Mouse (Mus musculus): ENCODE measurements around the gene Drap1. TPM values are rescaled to one million over a fixed set of nuclear protein-coding genes. Genes with fewer than 3 reads are reported as not detected.
A peak's percentile ranks its signal among the peaks of the same experiment; 100 is the strongest.

The Drap1 gene
- polyA plus RNA-seq, 1 experiment from 2014 or later: 243 TPM

DNA sequence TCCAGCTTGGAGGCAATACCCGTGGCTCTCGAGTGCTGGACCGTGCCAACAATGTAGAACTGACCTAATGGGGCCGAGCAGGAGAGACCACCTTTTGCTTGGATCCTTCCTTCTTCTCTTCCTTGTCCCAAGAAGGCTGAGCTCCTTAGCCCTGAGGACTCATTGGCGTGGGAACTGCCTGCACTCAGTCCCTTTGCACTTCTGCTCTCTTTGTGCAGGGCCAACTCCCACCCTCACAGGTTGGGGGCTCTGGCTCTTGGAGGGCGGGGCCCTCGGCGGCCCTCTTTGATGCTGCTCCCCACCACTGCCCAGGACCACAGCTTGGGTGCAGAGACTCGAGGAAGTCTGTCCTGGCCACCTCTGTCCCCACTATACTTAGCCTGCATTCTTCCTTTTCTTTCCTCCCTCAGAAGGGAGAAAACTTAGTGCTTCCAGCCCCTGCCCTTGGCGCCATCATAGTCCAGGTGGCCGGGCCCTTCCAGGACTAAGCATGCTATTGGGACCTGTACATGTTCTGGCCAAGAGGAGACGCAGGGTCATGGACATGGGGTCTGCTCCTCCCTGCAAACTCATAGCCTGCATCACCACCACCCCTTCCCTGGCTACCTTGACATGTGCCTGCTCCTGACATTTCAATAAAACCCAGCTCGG lies 2.0 kb upstream of the Drap1 start:
- Histone ChIP-seq H3K4me1 (peaks cover 31% of the 10 kb centered on the region), H3K9ac (no peak overlapping the region), H3K27me3 (no peaks in the 10 kb centered on the region), H3K9me3 (no peaks in the 10 kb centered on the region), H3K36me3 (peaks cover 27% of the 10 kb centered on the region), H3K27ac (no peak overlapping the region), H3K4me2 (peak overlapping the region; percentile 70; the same call in 1 of the 2 replicates), H3K4me3 (peak overlapping the region; percentile 79; the same call in 1 of the 2 replicates)
- WGBS: 86% methylated on average over 13 of the region's 13 CpGs
- no peak for ATAC-seq (ENCODE audit: borderline replicate concordance, extremely low read depth, low FRiP score, low TSS enrichment)

DNA sequence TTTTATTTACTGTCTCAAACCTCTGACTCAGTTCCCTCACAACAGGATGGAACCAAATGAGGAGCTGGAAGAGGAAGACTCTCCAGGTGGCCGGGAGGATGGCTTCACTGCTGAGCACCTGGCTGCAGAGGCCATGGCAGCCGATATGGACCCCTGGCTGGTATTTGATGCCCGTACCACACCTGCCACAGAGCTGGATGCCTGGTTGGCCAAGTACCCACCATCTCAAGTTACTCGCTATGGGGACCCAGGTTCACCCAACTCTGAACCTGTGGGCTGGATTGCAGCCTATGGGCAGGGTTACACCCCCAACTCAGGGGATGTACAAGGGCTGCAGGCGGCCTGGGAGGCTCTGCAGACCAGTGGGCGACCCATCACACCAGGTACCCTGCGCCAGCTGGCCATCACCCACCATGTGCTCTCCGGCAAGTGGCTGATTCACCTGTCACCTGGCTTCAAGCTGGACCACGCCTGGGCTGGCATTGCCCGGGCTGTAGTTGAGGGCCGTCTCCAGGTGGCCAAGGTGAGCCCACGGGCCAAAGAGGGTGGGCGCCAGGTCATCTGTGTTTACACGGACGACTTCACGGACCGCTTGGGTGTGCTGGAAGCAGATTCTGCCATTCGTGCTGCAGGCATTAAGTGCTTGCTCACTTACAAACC lies 1.3 kb upstream of the Drap1 start:
- Histone ChIP-seq H3K4me1 (peaks cover 31% of the 10 kb centered on the region), H3K9me3 (no peaks in the 10 kb centered on the region), H3K36me3 (peaks cover 34% of the 10 kb centered on the region), H3K9ac (peak overlapping the region; percentile 94), H3K4me3 (peak overlapping the region; percentile 79), H3K4me2 (peak overlapping the region; percentile 70), H3K27me3 (no peaks in the 10 kb centered on the region), H3K27ac (peak overlapping the region; percentile 77; the same call in 1 of the 2 replicates)
- 82% methylated on average over 18 of the region's 18 CpGs for WGBS
- ATAC-seq (ENCODE audit: borderline replicate concordance, extremely low read depth, low FRiP score, low TSS enrichment): no peak

DNA sequence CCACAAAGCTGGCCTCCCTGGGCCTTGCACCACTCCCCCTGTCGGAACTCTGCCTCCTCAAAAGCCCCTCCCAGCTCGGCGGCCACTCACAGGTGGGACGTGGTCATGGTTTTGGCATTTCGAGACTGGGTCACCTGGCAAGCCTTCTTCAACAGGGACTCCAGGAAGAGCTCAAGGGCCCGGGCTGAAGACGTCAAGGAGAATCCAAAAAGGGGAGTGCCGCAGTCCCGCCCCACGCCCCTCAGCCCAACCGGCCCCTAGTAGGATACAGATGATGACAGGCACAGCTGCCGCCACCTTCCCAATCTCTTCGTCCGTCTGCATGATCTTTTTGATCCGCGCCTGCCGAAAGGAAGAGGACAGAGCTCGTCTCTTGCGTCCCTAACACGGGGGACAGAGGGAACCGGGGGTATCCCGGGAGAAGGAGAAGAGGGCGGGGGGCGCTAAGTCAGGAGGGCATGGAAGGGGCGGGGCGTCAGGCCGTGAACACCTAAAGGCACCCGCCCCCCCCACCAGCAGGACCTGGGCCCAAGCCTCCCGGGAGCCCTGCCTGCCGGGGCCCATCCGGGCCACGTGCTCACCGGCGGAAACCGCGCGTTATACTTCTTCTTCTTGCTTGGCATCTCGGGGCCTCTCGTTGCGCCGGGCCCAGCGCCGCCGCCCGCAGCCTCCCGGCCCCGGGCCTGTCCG lies 542 bp downstream of the Drap1 start:
- peak overlapping the region; percentile 95 for H3K27ac ChIP-seq
- H3K4me3 ChIP-seq: peak overlapping the region; percentile 79
- peaks cover 31% of the 10 kb centered on the region for H3K4me1 ChIP-seq
- peak; percentile 64 for ATAC-seq (ENCODE audit: borderline replicate concordance, extremely low read depth, low FRiP score, low TSS enrichment)
- under 1% methylated on average over 38 of the region's 48 CpGs for WGBS
- H3K4me2 ChIP-seq: peak overlapping the region; percentile 85
- peaks cover 51% of the 10 kb centered on the region for H3K36me3 ChIP-seq
- no peaks in the 10 kb centered on the region for H3K9me3 ChIP-seq
- H3K9ac ChIP-seq: peak overlapping the region; percentile 76
- H3K27me3 ChIP-seq: no peaks in the 10 kb centered on the region

DNA sequence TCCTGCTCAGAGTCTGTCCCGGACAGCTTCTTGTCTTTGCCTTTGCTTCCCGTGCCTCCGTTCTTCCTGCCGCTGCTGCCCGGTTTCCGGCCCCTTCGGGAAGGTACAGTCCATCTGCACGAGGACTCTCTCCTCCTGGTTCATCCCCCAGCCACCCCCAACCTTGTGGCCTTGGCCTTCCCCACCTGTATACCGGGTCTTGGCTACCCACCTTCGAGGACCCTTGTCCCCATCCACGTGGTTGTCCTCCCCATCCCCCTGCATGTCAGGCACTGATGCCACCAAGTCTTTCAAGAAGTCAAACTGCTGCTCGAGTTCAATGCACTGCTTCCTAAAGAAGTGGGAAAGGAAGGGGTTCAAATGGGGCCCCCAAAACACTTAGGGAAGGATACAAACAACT lies 1.2 kb downstream of the Drap1 start:
- peak overlapping the region; percentile 85 for H3K4me2 ChIP-seq
- H3K4me3 ChIP-seq: peak overlapping the region; percentile 79
- H3K36me3 ChIP-seq: peaks cover 51% of the 10 kb centered on the region
- H3K27me3 ChIP-seq: no peaks in the 10 kb centered on the region
- H3K27ac ChIP-seq: peak overlapping the region; percentile 95
- no peaks in the 10 kb centered on the region for H3K9me3 ChIP-seq
- peak overlapping the region; percentile 76 for H3K9ac ChIP-seq
- ATAC-seq (ENCODE audit: borderline replicate concordance, extremely low read depth, low FRiP score, low TSS enrichment): no peak
- 43% methylated on average over 12 of the region's 12 CpGs for WGBS
- H3K4me1 ChIP-seq: peaks cover 31% of the 10 kb centered on the region

DNA sequence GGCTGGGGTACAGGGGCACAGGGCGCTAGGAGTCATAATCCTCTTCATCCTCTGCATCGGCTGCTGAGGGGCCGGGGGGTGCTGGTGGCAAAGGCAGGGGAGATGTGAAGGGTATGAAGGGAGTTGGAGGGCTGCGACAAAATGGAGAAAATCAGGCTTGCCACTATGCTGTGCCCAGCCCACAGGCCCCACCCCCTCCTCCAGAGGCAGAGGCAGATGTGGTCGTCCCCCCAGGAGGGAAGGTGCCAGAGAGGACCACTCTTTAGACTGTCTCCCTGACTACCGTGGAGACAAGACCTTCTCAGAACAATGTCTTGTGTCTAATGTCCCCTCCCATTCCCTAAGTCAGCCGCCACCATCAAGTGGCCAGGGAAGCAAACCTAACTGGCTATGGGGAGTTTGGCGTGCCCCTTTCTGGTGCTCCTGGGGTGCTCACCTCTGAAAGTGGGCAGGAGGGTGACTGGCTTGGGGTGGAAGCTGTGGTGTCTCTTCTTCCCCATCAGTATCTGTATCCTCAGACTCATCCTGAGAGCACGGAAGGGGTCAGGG lies 1.8 kb downstream of the Drap1 start:
- WGBS: 75% methylated on average over 9 of the region's 9 CpGs
- Histone ChIP-seq H3K36me3 (peaks cover 51% of the 10 kb centered on the region), H3K4me2 (peak overlapping the region; percentile 85), H3K4me3 (peak overlapping the region; percentile 79), H3K4me1 (peaks cover 31% of the 10 kb centered on the region), H3K9ac (peak overlapping the region; percentile 76; the same call in 1 of the 2 replicates), H3K27me3 (no peaks in the 10 kb centered on the region), H3K9me3 (no peaks in the 10 kb centered on the region), H3K27ac (peak overlapping the region; percentile 95; the same call in 1 of the 2 replicates)
- ATAC-seq (ENCODE audit: borderline replicate concordance, extremely low read depth, low FRiP score, low TSS enrichment): no peak

DNA sequence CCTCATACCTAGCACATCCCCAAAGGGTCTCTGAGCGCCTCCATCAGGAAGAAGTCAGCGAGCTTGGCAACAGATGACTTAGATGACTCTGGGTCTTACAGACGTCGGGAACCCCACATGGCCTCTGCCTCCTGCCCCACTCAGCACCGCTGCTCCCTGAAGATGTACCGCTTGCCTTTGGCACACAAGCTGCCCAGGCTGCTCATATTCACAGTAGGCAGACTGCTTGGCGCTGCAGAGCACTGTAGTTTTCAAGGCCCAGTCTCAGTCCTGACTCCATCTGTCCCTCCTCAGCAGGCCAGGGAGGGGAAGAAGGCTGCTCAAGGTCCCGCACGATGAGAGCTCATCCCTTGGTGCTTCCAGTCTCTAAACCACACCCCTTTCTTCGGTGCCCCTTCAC lies 2.5 kb downstream of the Drap1 start:
- H3K27me3 ChIP-seq: no peaks in the 10 kb centered on the region
- no peak overlapping the region for H3K4me2 ChIP-seq
- no peak for ATAC-seq (ENCODE audit: borderline replicate concordance, extremely low read depth, low FRiP score, low TSS enrichment)
- H3K4me1 ChIP-seq: peaks cover 29% of the 10 kb centered on the region
- no peak overlapping the region for H3K4me3 ChIP-seq
- H3K27ac ChIP-seq: no peak overlapping the region
- peaks cover 50% of the 10 kb centered on the region for H3K36me3 ChIP-seq
- 85% methylated on average over 10 of the region's 10 CpGs for WGBS
- H3K9ac ChIP-seq: no peak overlapping the region
- H3K9me3 ChIP-seq: no peaks in the 10 kb centered on the region

DNA sequence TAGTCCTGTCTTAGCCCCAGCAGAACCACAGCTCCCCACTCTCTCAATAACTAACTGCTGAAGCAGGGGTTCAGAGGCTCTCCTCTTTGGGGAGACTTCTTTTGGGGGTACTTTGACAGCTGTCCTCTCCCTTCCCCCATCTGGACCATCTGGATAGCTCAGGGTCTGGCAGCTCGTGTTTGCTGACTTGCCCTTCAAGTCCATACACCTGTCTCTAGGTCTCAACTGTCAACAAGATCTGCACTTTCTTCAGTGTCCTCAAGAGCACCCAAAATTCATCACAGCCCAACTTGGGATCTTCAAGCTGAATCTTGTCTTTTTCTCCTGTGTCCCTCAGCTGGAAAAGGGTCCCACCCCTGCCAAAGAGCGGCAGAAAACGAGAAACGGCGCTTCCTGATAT lies 3.0 kb downstream of the Drap1 start:
- Histone ChIP-seq H3K9ac (no peak overlapping the region), H3K27ac (no peak overlapping the region), H3K36me3 (peaks cover 45% of the 10 kb centered on the region), H3K4me3 (no peak overlapping the region), H3K4me2 (no peak overlapping the region), H3K27me3 (no peaks in the 10 kb centered on the region), H3K9me3 (no peaks in the 10 kb centered on the region), H3K4me1 (peaks cover 24% of the 10 kb centered on the region)
- 86% methylated on average over 5 of the region's 5 CpGs for WGBS
- no peak for ATAC-seq (ENCODE audit: borderline replicate concordance, extremely low read depth, low FRiP score, low TSS enrichment)

DNA sequence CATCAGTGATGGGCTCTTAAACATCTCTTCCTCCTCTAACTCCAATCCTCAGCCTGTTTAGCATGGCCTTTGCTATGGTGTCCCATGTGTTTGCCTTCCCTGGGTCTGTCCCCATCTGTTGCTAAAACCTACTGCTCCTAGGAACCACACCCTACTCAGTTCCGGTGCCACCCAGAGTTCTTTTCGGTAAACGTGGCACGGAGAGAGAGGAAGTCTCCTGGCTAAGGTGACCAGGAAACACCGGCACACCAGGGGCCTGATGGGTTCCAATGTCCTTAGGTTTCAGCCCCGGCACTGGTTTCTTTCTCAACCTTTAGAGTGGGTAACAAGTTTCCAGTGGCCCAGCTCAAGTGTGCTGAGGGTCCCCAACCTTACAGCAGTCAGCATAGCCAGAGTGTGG lies 4.2 kb downstream of the Drap1 start:
- Histone ChIP-seq H3K4me2 (no peak overlapping the region), H3K9ac (no peak overlapping the region), H3K4me1 (peaks cover 13% of the 10 kb centered on the region), H3K4me3 (no peak overlapping the region), H3K27me3 (no peaks in the 10 kb centered on the region), H3K36me3 (peaks cover 37% of the 10 kb centered on the region), H3K27ac (no peak overlapping the region), H3K9me3 (no peaks in the 10 kb centered on the region)
- ATAC-seq (ENCODE audit: borderline replicate concordance, extremely low read depth, low FRiP score, low TSS enrichment): no peak
- WGBS: 89% methylated on average over 6 of the region's 6 CpGs

DNA sequence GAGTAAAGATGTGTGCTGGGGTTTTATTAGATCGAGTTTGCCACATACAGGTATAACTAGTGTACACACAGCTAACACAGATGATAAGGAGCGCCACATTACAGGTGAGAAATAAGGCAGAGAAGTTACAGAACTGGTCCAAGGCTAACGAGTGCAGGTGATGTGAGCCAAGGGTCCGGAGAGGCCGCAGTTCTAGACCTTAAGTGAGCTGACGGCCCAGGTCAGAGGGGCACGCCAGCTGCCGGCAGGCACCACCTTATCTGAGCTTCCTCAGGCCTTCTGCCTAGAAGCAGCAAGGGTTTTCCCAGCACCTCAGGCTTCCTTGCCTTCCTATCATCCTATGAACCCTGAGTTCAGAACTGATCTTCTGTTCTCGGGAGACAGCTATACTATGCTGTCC lies 5.1 kb downstream of the Drap1 start:
- no peaks in the 10 kb centered on the region for H3K27me3 ChIP-seq
- H3K36me3 ChIP-seq: peaks cover 37% of the 10 kb centered on the region
- peaks cover 13% of the 10 kb centered on the region for H3K4me1 ChIP-seq
- no peak overlapping the region for H3K9ac ChIP-seq
- no peak overlapping the region for H3K4me3 ChIP-seq
- H3K27ac ChIP-seq: no peak overlapping the region
- no peaks in the 10 kb centered on the region for H3K9me3 ChIP-seq
- H3K4me2 ChIP-seq: no peak overlapping the region
- WGBS: 83% methylated on average over 9 of the region's 9 CpGs
- ATAC-seq (ENCODE audit: borderline replicate concordance, extremely low read depth, low FRiP score, low TSS enrichment): no peak

DNA sequence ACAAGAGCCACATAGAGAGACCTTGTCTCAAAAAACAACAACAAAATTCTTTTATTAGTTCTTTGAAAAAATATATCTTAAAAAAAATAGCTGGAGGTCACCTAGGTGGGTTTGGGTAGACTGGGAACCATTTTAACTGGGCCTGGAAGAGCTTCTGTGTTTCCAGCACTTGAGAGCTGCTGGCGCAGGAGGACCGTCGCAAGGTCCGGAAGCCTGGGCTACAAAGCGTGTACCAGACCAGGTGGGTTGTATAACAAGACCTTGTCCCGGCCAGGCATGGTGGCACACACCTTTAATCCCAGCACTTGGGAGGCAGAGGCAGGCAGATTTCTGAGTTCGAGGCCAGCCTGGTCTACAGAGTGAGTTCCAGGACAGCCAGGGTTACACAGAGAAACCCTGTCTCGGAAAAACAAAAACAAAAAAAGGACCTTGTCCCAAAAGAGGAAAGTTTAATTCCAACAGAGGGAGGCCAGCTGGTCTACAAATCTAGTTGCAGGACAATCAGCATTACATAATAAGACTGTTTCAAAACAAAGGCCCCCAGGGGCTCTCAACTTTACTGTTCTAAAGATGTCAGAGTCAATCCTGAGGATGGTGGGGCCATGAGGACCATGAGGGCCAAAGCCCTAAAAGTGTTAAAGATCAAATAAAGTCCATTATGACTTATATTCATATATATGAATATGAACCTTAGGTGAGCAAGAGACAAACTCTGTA lies 5.9 kb downstream of the Drap1 start:
- Histone ChIP-seq H3K4me3 (no peak overlapping the region), H3K9ac (no peak overlapping the region), H3K9me3 (no peaks in the 10 kb centered on the region), H3K27ac (no peak overlapping the region), H3K27me3 (no peaks in the 10 kb centered on the region), H3K36me3 (peaks cover 37% of the 10 kb centered on the region), H3K4me1 (peaks cover 12% of the 10 kb centered on the region), H3K4me2 (no peak overlapping the region)
- WGBS: 93% methylated on average over 8 of the region's 8 CpGs
- no peak for ATAC-seq (ENCODE audit: borderline replicate concordance, extremely low read depth, low FRiP score, low TSS enrichment)

DNA sequence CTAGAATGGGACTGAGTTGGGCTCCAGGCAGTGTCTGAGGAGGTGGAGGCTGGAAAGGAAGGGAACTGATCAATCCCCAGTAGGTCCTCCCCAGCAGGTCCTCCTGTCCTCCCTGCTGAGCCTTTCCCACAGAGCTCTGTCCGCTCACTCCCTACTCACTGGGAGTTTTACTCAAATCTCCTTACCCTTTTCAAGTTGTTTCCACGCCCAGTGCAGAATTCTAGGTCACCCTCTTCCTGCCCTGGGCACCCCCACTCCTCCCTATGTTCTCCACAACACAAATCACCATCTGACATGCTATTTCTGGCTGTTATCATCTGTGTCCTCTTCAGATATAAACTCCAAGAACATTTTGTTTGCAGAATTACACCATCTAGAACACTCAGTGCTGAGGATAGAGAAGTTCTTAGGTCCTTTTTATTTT lies 10.2 kb downstream of the Drap1 start:
- Histone ChIP-seq H3K36me3 (0 out of 2 replicates have a peak, but pooled peaks cover 2% of the 10 kb centered on the region), H3K4me2 (no peak overlapping the region), H3K27ac (no peak overlapping the region), H3K9me3 (no peaks in the 10 kb centered on the region), H3K27me3 (no peaks in the 10 kb centered on the region), H3K9ac (no peak overlapping the region), H3K4me1 (no peaks in the 10 kb centered on the region; the same call in 1 of the 2 replicates), H3K4me3 (no peak overlapping the region)
- no peak for ATAC-seq (ENCODE audit: borderline replicate concordance, extremely low read depth, low FRiP score, low TSS enrichment)
- 51% methylated on average over 2 of the region's 2 CpGs for WGBS
